Mouse (Mus musculus) olfactory bulb, adult 2 months (tissue): ENCODE measurements around the gene Galnt17.

Experiments used
- CTCF ChIP-seq: fragments of 200-500 bp; IDR thresholded peaks from 2 replicates; pipeline ENCODE4 v1.5.1; 2012; ENCODE audit warnings: low read depth, mild to moderate bottlenecking, low read length, moderate library complexity; ENCODE audit not compliant: insufficient read depth
- POLR2A ChIP-seq: fragments of 200-500 bp; IDR thresholded peaks from 2 replicates; pipeline ENCODE4 v1.6.1; 2012; ENCODE audit warnings: mild to moderate bottlenecking, low read depth, low read length, moderate library complexity; ENCODE audit not compliant: insufficient read depth

DNA sequence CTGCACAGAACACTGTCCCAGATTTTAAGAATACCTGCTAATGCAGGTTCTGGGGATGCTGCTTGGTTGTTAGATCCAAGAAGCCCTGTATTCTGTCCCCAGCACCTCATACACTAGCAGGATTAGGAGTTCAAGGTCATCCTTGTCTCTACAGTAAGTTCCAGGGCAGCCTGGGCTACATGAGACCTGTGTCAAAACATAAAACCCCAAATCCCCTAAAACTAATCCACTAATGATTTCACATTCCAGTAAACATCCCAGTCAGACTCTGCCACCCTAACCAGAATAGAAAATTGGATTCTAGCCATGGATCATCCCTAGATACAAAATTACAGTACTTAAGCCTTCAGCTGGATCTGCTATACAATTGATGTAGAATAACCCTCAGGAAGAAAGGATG is 123.7 kb downstream of the Galnt17 start:
- no peak for TF ChIP-seq POLR2A
- no peak for TF ChIP-seq CTCF
